Mouse (Mus musculus) embryonic fibroblast, embryonic 13.5 days (primary cell): ENCODE measurements at regions not wholly inside any gene's neighbourhood (a gene's known extent, or its start where the extent isn't known, plus 50 kb on each side); places are given as distances from the start of the nearest gene placed in this dataset.

Experiments
- H3K27ac ChIP-seq: 2 replicates; pipeline ENCODE4 v1.5.1; 2012; ENCODE audit warnings: low read length, control low read depth, inconsistent platforms; ENCODE audit not compliant: insufficient read depth
- H3K4me1 ChIP-seq: 2 replicates; pipeline ENCODE4 v1.6.1; 2011; ENCODE audit warnings: low read length; ENCODE audit not compliant: control insufficient read depth, insufficient read depth
- H3K4me3 ChIP-seq: 2 replicates; pipeline ENCODE4 v1.5.1; 2011; ENCODE audit warnings: mild to moderate bottlenecking, control low read depth, low read length; ENCODE audit not compliant: insufficient read depth
- CTCF ChIP-seq: IDR thresholded peaks from 2 replicates; pipeline ENCODE4 v1.5.1; 2011; ENCODE audit warnings: mild to moderate bottlenecking, control low read depth, low read length, moderate library complexity, borderline replicate concordance; ENCODE audit not compliant: insufficient read depth
- POLR2A ChIP-seq: IDR thresholded peaks from 2 replicates; pipeline ENCODE4 v1.6.1; 2011; ENCODE audit warnings: low read depth, mild to moderate bottlenecking, control low read depth, low read length, moderate library complexity

- H3K27ac ChIP-seq: peak overlapping the region; percentile 38; the same call in 1 of the 2 replicates
- no peak for TF ChIP-seq POLR2A
- no peak for TF ChIP-seq CTCF
- H3K4me1 ChIP-seq: peaks cover 3% of the 10 kb centered on the region; the same call in 1 of the 2 replicates
- no peak overlapping the region for H3K4me3 ChIP-seq
Measured at GRCm38 (mm10) chr3:49200596-49200995, 556.5 kb downstream of the Pcdh18 start.

- no peak overlapping the region for H3K27ac ChIP-seq
- H3K4me1 ChIP-seq: no peaks in the 10 kb centered on the region
- H3K4me3 ChIP-seq: no peak overlapping the region
- TF ChIP-seq POLR2A: no peak
- no peak for TF ChIP-seq CTCF
Measured at GRCm38 (mm10) chr3:49185555-49185954, 571.6 kb downstream of the Pcdh18 start.
